Mouse (Mus musculus): ENCODE measurements around the gene BC029722.

GRCm38 (mm10) chr2:155804053-155804452 is 15.2 kb downstream of the BC029722 start:
- no peak for TF ChIP-seq CTCF (IDR thresholded peaks at IDR 0.05; ENCODE audit: borderline replicate concordance, insufficient read depth, low read depth, low read length)
- TF ChIP-seq POLR2A (IDR thresholded peaks at IDR 0.05; ENCODE audit: borderline replicate concordance, insufficient read depth, low read length), result no peak

Measured in cerebellum, adult 2 months (tissue).